Mouse (Mus musculus): Measurements from ENCODE around the gene Iqcd. TPM values are rescaled to one million over a fixed set of nuclear protein-coding genes. Genes with fewer than 3 reads are reported as not detected.

Gene Iqcd
- 1.5 TPM in 2 replicates for polyA plus RNA-seq (2015; fragmentation: Nextera tagmentation; extraction: Ambion mirVana)

- Histone ChIP-seq H3K36me3 (ENCODE audit: insufficient read depth, low read length) (peaks cover 8% of the 10 kb centered on the region; the same call in 1 of the 2 replicates), H3K4me1 (ENCODE audit: insufficient read depth, low read length) (peaks cover 25% of the 10 kb centered on the region), H3K27ac (ENCODE audit: low read length) (peak within 1 kb of the TSS; percentile 65), H3K27me3 (ENCODE audit: insufficient read depth, low read length) (no peaks in the 10 kb centered on the region), H3K4me2 (replicated peaks; ENCODE audit: low read depth, low read length) (peak within 1 kb of the TSS; percentile 93), H3K4me3 (ENCODE audit: low read length) (peak within 1 kb of the TSS; percentile 82), H3K9me3 (ENCODE audit: low read length) (no peaks in the 10 kb centered on the region), H3K9ac (replicated peaks; ENCODE audit: low read length) (peak within 1 kb of the TSS; percentile 86)
- ATAC-seq (ENCODE audit: low FRiP score, low TSS enrichment) = peak; percentile 96
- WGBS = 0% methylated on average over 35 of the region's 35 CpGs
Measured at GRCm38 (mm10) chr5:120588569-120589094, at the start of gene Iqcd, which contains the start of gene Tpcn1. TSS of gene Iqcd (plus strand) at chr5:120589016. TSS of gene Tpcn1 (minus strand) at chr5:120588673.

GRCm38 (mm10) chr5:120548236-120548850 lies 40.5 kb upstream of the Iqcd start:
- peaks cover 15% of the 10 kb centered on the region; the same call in 1 of the 2 replicates for H3K4me1 ChIP-seq (ENCODE audit: insufficient read depth, low read length)
- no peak for ATAC-seq (ENCODE audit: low FRiP score, low TSS enrichment)
- 47% methylated on average over 11 of the region's 11 CpGs for WGBS
- H3K9me3 ChIP-seq (ENCODE audit: low read length) = no peaks in the 10 kb centered on the region
- H3K4me3 ChIP-seq (ENCODE audit: low read length) = no peak overlapping the region
- H3K9ac ChIP-seq (replicated peaks; ENCODE audit: low read length) = no peak overlapping the region
- H3K36me3 ChIP-seq (ENCODE audit: insufficient read depth, low read length) = peaks cover 35% of the 10 kb centered on the region
- no peak overlapping the region for H3K27ac ChIP-seq (ENCODE audit: low read length)
- no peak overlapping the region for H3K4me2 ChIP-seq (replicated peaks; ENCODE audit: low read depth, low read length)
- no peaks in the 10 kb centered on the region for H3K27me3 ChIP-seq (ENCODE audit: insufficient read depth, low read length)

GRCm38 (mm10) chr5:120550137-120550536 lies 38.7 kb upstream of the Iqcd start:
- 69% methylated on average over 5 of the region's 5 CpGs for WGBS
- Histone ChIP-seq H3K9me3 (ENCODE audit: low read length) (no peaks in the 10 kb centered on the region), H3K27ac (ENCODE audit: low read length) (peak overlapping the region; percentile 33; the same call in 1 of the 2 replicates), H3K4me3 (ENCODE audit: low read length) (no peak overlapping the region), H3K36me3 (ENCODE audit: insufficient read depth, low read length) (peaks cover 38% of the 10 kb centered on the region), H3K27me3 (ENCODE audit: insufficient read depth, low read length) (no peaks in the 10 kb centered on the region), H3K4me1 (ENCODE audit: insufficient read depth, low read length) (peaks cover 15% of the 10 kb centered on the region; the same call in 1 of the 2 replicates), H3K9ac (replicated peaks; ENCODE audit: low read length) (0 out of 2 replicates have a peak overlapping the region, but pooled peaks have one; percentile 15), H3K4me2 (replicated peaks; ENCODE audit: low read depth, low read length) (no peak overlapping the region)
- ATAC-seq (ENCODE audit: low FRiP score, low TSS enrichment) = no peak

- Histone ChIP-seq H3K4me1 (ENCODE audit: insufficient read depth, low read length) (peaks cover 15% of the 10 kb centered on the region; the same call in 1 of the 2 replicates), H3K27ac (ENCODE audit: low read length) (no peak overlapping the region)
- 99% methylated on average over 5 of the region's 5 CpGs for WGBS
Measured at GRCm38 (mm10) chr5:120550673-120551072, 38.1 kb upstream of the Iqcd start.

GRCm38 (mm10) chr5:120555871-120556270 lies 32.9 kb upstream of the Iqcd start:
- 64% methylated on average over 24 of the region's 24 CpGs for WGBS
- Histone ChIP-seq H3K4me2 (replicated peaks; ENCODE audit: low read depth, low read length) (no peak overlapping the region), H3K27me3 (ENCODE audit: insufficient read depth, low read length) (no peaks in the 10 kb centered on the region), H3K36me3 (ENCODE audit: insufficient read depth, low read length) (peaks cover 50% of the 10 kb centered on the region), H3K4me3 (ENCODE audit: low read length) (no peak overlapping the region), H3K4me1 (ENCODE audit: insufficient read depth, low read length) (peaks cover 36% of the 10 kb centered on the region), H3K9ac (replicated peaks; ENCODE audit: low read length) (no peak overlapping the region), H3K9me3 (ENCODE audit: low read length) (no peaks in the 10 kb centered on the region), H3K27ac (ENCODE audit: low read length) (no peak overlapping the region)
- no peak for ATAC-seq (ENCODE audit: low FRiP score, low TSS enrichment)

More at GRCm38 (mm10) chr5:120550673-120551072, 38.1 kb upstream of the Iqcd start:
- H3K9ac ChIP-seq (replicated peaks; ENCODE audit: low read length) = no peak overlapping the region
- H3K27me3 ChIP-seq (ENCODE audit: insufficient read depth, low read length) = no peaks in the 10 kb centered on the region
- peaks cover 41% of the 10 kb centered on the region for H3K36me3 ChIP-seq (ENCODE audit: insufficient read depth, low read length)
- ATAC-seq (ENCODE audit: low FRiP score, low TSS enrichment) = no peak
- no peak overlapping the region for H3K4me3 ChIP-seq (ENCODE audit: low read length)
- no peak overlapping the region for H3K4me2 ChIP-seq (replicated peaks; ENCODE audit: low read depth, low read length)
- H3K9me3 ChIP-seq (ENCODE audit: low read length) = no peaks in the 10 kb centered on the region

GRCm38 (mm10) chr5:120558041-120558440 lies 30.8 kb upstream of the Iqcd start:
- ATAC-seq (ENCODE audit: low FRiP score, low TSS enrichment) = no peak
- WGBS = 57% methylated on average over 8 of the region's 8 CpGs
- no peaks in the 10 kb centered on the region for H3K9me3 ChIP-seq (ENCODE audit: low read length)
- no peak overlapping the region for H3K4me3 ChIP-seq (ENCODE audit: low read length)
- H3K4me2 ChIP-seq (replicated peaks; ENCODE audit: low read depth, low read length) = no peak overlapping the region
- H3K36me3 ChIP-seq (ENCODE audit: insufficient read depth, low read length) = peaks cover 40% of the 10 kb centered on the region
- no peak overlapping the region for H3K9ac ChIP-seq (replicated peaks; ENCODE audit: low read length)
- H3K4me1 ChIP-seq (ENCODE audit: insufficient read depth, low read length) = peaks cover 50% of the 10 kb centered on the region
- no peaks in the 10 kb centered on the region for H3K27me3 ChIP-seq (ENCODE audit: insufficient read depth, low read length)
- no peak overlapping the region for H3K27ac ChIP-seq (ENCODE audit: low read length)

- H3K9me3 ChIP-seq (ENCODE audit: low read length) = no peaks in the 10 kb centered on the region
- H3K27me3 ChIP-seq (ENCODE audit: insufficient read depth, low read length) = no peaks in the 10 kb centered on the region
- no peak overlapping the region for H3K9ac ChIP-seq (replicated peaks; ENCODE audit: low read length)
- H3K27ac ChIP-seq (ENCODE audit: low read length) = no peak overlapping the region
- H3K4me1 ChIP-seq (ENCODE audit: insufficient read depth, low read length) = peaks cover 57% of the 10 kb centered on the region
- peaks cover 33% of the 10 kb centered on the region for H3K36me3 ChIP-seq (ENCODE audit: insufficient read depth, low read length)
- 67% methylated on average over 14 of the region's 14 CpGs for WGBS
- no peak for ATAC-seq (ENCODE audit: low FRiP score, low TSS enrichment)
- peak overlapping the region; percentile 33 for H3K4me2 ChIP-seq (replicated peaks; ENCODE audit: low read depth, low read length)
- no peak overlapping the region for H3K4me3 ChIP-seq (ENCODE audit: low read length)
Measured at GRCm38 (mm10) chr5:120558762-120559161, 30.1 kb upstream of the Iqcd start.

GRCm38 (mm10) chr5:120560129-120560615 lies 28.6 kb upstream of the Iqcd start:
- H3K4me2 ChIP-seq (replicated peaks; ENCODE audit: low read depth, low read length) = peak overlapping the region; percentile 33
- peak overlapping the region; percentile 17 for H3K4me3 ChIP-seq (ENCODE audit: low read length)
- H3K27me3 ChIP-seq (ENCODE audit: insufficient read depth, low read length) = no peaks in the 10 kb centered on the region
- peaks cover 69% of the 10 kb centered on the region for H3K4me1 ChIP-seq (ENCODE audit: insufficient read depth, low read length)
- peak overlapping the region; percentile 92 for H3K27ac ChIP-seq (ENCODE audit: low read length)
- H3K36me3 ChIP-seq (ENCODE audit: insufficient read depth, low read length) = peaks cover 22% of the 10 kb centered on the region
- no peak for ATAC-seq (ENCODE audit: low FRiP score, low TSS enrichment)
- peak overlapping the region; percentile 22; the same call in 1 of the 2 replicates for H3K9ac ChIP-seq (replicated peaks; ENCODE audit: low read length)
- H3K9me3 ChIP-seq (ENCODE audit: low read length) = no peaks in the 10 kb centered on the region
- 27% methylated on average over 8 of the region's 9 CpGs for WGBS

- Histone ChIP-seq H3K4me3 (ENCODE audit: low read length) (peak overlapping the region; percentile 18), H3K27me3 (ENCODE audit: insufficient read depth, low read length) (no peaks in the 10 kb centered on the region), H3K4me2 (replicated peaks; ENCODE audit: low read depth, low read length) (peak overlapping the region; percentile 33), H3K27ac (ENCODE audit: low read length) (peak overlapping the region; percentile 92), H3K9me3 (ENCODE audit: low read length) (no peaks in the 10 kb centered on the region), H3K9ac (replicated peaks; ENCODE audit: low read length) (peak overlapping the region; percentile 29; the same call in 1 of the 2 replicates), H3K36me3 (ENCODE audit: insufficient read depth, low read length) (peaks cover 18% of the 10 kb centered on the region), H3K4me1 (ENCODE audit: insufficient read depth, low read length) (peaks cover 75% of the 10 kb centered on the region)
- ATAC-seq (ENCODE audit: low FRiP score, low TSS enrichment) = peak; percentile 84
- 5% methylated on average over 16 of the region's 16 CpGs for WGBS
Measured at GRCm38 (mm10) chr5:120560616-120561311, 28.1 kb upstream of the Iqcd start.

All from kidney, embryonic 16.5 days (tissue).